Mouse (Mus musculus): ENCODE results near the gene Wwox.

DNA sequence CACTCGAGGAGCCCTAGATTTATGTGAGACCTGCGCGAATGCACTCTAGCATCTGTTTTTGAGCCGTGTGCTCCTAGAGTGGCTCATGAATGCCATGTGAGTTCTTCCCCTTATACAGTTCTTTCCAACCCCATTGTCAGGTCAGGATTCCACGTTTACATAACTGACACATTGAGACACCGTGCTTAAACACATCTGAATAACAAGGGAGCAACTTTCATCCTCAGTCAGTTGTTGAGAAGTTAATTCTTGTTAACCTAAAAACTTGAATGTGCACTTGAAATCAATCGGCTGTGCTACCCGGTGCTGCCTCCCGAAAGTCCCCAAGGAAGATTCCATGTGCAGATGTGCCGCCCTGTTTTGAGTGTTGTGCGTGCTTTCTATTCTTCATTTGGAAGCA is 249.3 kb downstream of the Wwox start:
- no peak for TF ChIP-seq MAFK (IDR thresholded peaks at IDR 0.05; ENCODE audit: insufficient read depth, low read depth, low read length)
- no peak for TF ChIP-seq ZNF384 (IDR thresholded peaks at IDR 0.05; ENCODE audit: low read depth, low read length)
- no peak for TF ChIP-seq HCFC1 (IDR thresholded peaks at IDR 0.05; ENCODE audit: borderline replicate concordance, insufficient read depth, low read length)
- TF ChIP-seq ZC3H11A (IDR thresholded peaks at IDR 0.05; ENCODE audit: borderline replicate concordance, low read depth, low read length) = no peak

Measured in ES-E14 (cell line).